Mouse (Mus musculus) neural tube, embryonic 10.5 days (tissue): Measurements from ENCODE around the gene Far2.

Experiments used
- DNase-seq: peaks from one replicate; pipeline ENCODE4 v3.0.0-alpha.2; 2017; ENCODE audit warnings: low spot score; ENCODE audit errors: extremely low spot score

Far2 gene

DNA sequence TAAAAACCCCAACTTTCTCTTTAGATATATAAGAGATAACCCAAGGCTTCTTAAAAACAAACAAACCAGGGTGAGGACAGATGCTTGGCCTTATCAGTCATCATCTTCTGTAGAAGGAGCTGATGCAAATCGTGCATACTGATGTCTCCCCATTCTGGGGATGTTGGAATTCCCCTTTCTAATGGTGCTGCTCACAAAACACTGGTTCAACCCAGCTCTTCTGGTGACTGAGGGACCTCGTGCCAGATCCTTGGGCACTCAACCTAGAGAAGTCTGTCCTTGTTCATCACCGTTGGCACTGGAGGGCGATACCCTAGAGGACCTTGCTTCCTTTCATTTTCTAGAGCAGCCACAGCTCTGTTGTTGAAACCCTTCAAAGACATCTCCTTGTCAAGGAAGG is 169.7 kb downstream of the Far2 start:
- no peak for DNase-seq

- no peak for DNase-seq
Measured at GRCm38 (mm10) chr6:148218235-148219076, 171.4 kb downstream of the Far2 start.

GRCm38 (mm10) chr6:148222686-148223085 is 175.6 kb downstream of the Far2 start:
- DNase-seq: no peak

GRCm38 (mm10) chr6:148227542-148227941 is 180.5 kb downstream of the Far2 start:
- no peak for DNase-seq
